In genomic region chr1:39307971-39308370, GRCm38 (mm10) we compare ENCODE assay signal across 20 mouse cellular contexts. TPM values are rescaled to one million over a fixed set of nuclear protein-coding genes. Genes with fewer than 3 reads are reported as not detected.
DNase-seq lines count a peak whose midpoint lies in the region; ATAC-seq and TF ChIP-seq lines count a peak whose summit lies in the region.
"Had no signal": no experiment of that assay in that cellular context is flagged by ENCODE, and none has a peak within 500 bp of the region (broad histone marks: within the 10 kb centered on the region; RNA-seq: fewer than 3 reads in every experiment).

No protein-coding gene starts in this region.

- no peak overlapping the region for H3K4me3 ChIP-seq in left cerebral cortex, adult 2 months
- no peak overlapping the region for H3K4me3 ChIP-seq in embryonic fibroblast, embryonic 13.5 days (ENCODE audit: insufficient read depth, low read length)
- H3K4me3 ChIP-seq: embryonic facial prominence, embryonic 12.5 days; forebrain, embryonic 13.5 days; heart, embryonic 13.5 days; hindbrain, embryonic 15.5 days had no signal

- DNase-seq in gastrocnemius, adult 18-20 months (ENCODE audit: low spot score) = peak; percentile 30
- DNase-seq in gastrocnemius, postnatal 36 days = no peak
- DNase-seq in left cerebral cortex, adult 2 months (ENCODE audit: extremely low spot score in 1 of 2, low spot score in 2 of 2) = no peak
- DNase-seq in left cerebral cortex, postnatal 25 days (ENCODE audit: low spot score in 2 of 2) = no peak
- no peak for DNase-seq in adrenal gland, adult (ENCODE audit: inconsistent age in 2 of 2, low spot score in 1 of 2)
- DNase-seq: adrenal gland, postnatal 25 days; cerebellum, adult 11 months; cerebellum, adult 8-10 months; cerebellum, postnatal 14 days; forebrain, postnatal 0 days; heart, postnatal 36 days; kidney, adult 9 months had no signal

- no peak for TF ChIP-seq POLR2A in embryonic fibroblast, embryonic 13.5 days (IDR thresholded peaks at IDR 0.05; ENCODE audit: low read depth, low read length)

- peaks cover 15% of the 10 kb centered on the region for H3K4me1 ChIP-seq in embryonic fibroblast, embryonic 13.5 days (ENCODE audit: control insufficient read depth, insufficient read depth, low read length)

- ATAC-seq in erythroid progenitor cell, adult 5-6 weeks (replicated peaks; ENCODE audit: low FRiP score, poor library complexity, severe bottlenecking) = no peak
- ATAC-seq: forebrain, embryonic 13.5 days; forebrain, postnatal 0 days; inflammation-experienced regulatory T-cells, adult 6 months; intestine, postnatal 0 days had no signal

- intact Hi-C loops in gastrocnemius, postnatal 36 days (cut with DNase I) = no loop called here
- intact Hi-C loops in left cerebral cortex, adult 2 months (cut with DNase I) = no loop called here
- intact Hi-C loops in left cerebral cortex, postnatal 25 days (cut with DNase I) = no loop called here

- peak overlapping the region; percentile 81 for H3K27ac ChIP-seq in left cerebral cortex, adult 2 months
- peak overlapping the region; percentile 76 for H3K27ac ChIP-seq in embryonic fibroblast, embryonic 13.5 days (ENCODE audit: insufficient read depth, low read length)
- H3K27ac ChIP-seq: embryonic facial prominence, embryonic 12.5 days; forebrain, embryonic 13.5 days; heart, embryonic 13.5 days; hindbrain, embryonic 15.5 days had no signal

- no peak for TF ChIP-seq CTCF in left cerebral cortex, adult 2 months (IDR thresholded peaks at IDR 0.05)
- no peak for TF ChIP-seq CTCF in embryonic fibroblast, embryonic 13.5 days (IDR thresholded peaks at IDR 0.05; ENCODE audit: borderline replicate concordance, insufficient read depth, low read length)

RNA-seq across cellular contexts. Expression of gene Rpl31, which starts 59.7 kb away (rescaled TPM):
- total RNA-seq in gastrocnemius, adult 18-20 months (2021) = 100 to 1,000 TPM; 594 to 605 TPM
- total RNA-seq in gastrocnemius, postnatal 36 days (2021) = 100 to 1,000 TPM; 430 to 527 TPM
- total RNA-seq in left cerebral cortex, adult 2 months (2021) = 100 to 1,000 TPM; 457 to 494 TPM
- 100 to 1,000 TPM; 449 to 504 TPM for total RNA-seq in left cerebral cortex, postnatal 25 days (2021)
- 1,424 and 1,489 TPM in 2 replicates for polyA plus RNA-seq in embryonic fibroblast, embryonic 13.5 days (2011; ENCODE audit: insufficient read length, low read depth, missing spikeins)
- total RNA-seq in erythroid progenitor cell, adult 5-6 weeks (2015; ENCODE audit: low replicate concordance) = 594 and 705 TPM in 2 replicates
- total RNA-seq in erythroid progenitor cell, adult 5-6 weeks (2017; ENCODE audit: low replicate concordance) = 131 and 152 TPM in 2 replicates
